Mouse (Mus musculus): ENCODE measurements around the gene Fam187a.

GRCm38 (mm10) chr11:102890096-102890495, 5.1 kb downstream of the Fam187a start:
- no peak for TF ChIP-seq ZNF384 (IDR thresholded peaks at IDR 0.05; ENCODE audit: low read depth, low read length)
- no peak for TF ChIP-seq CHD2 (IDR thresholded peaks at IDR 0.05; ENCODE audit: low read depth, low read length)
